25 mouse cellular contexts compared by ENCODE assay signal in the genomic region with DNA sequence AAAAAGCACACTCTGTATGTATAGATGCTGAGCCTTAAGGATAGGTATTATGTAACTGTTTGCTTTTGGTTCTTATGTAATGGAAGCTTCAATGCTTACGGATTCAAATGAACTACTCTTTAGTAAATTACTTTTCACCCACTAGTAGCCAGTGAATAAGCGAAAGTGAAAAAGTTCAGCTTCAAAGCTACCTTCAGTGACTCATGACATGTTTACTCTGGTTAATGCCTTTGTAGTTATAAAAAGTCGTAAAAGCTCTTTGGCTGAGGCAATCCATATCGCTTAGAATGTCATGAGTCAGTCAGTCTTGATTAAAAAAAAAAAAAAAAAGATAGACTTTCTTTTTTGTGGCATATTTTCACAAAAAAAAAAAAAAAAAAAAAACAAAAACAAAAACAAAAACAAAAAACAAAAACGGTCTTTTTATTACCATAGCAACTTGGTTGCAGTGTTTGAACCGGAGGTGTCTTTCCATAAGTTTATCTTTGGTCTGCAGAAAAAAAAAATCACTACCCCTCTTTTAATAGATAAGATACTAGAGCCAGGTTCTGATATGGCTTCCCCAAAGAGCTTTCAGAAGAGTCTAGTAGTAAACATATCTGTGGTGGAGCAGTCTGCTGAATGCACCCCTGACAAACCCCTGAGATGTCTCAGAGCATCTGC. TPM values are rescaled to one million over a fixed set of nuclear protein-coding genes. Genes with fewer than 3 reads are reported as not detected.
A peak's percentile ranks its signal among the peaks of the same experiment; 100 is the strongest.
DNase-seq lines count a peak whose midpoint lies in the region; ATAC-seq and TF ChIP-seq lines count a peak whose summit lies in the region.
"Had no signal": no experiment of that assay in that cellular context is flagged by ENCODE, and none has a peak within 500 bp of the region (broad histone marks: within the 10 kb centered on the region; RNA-seq: fewer than 3 reads in every experiment).

No protein-coding gene starts in this region.

- TF ChIP-seq CTCF in layer of hippocampus, adult 2 months (conservative IDR thresholded peaks at IDR 0.05) = no peak
- no peak for TF ChIP-seq CTCF in small intestine, adult 2 months (IDR thresholded peaks at IDR 0.05; ENCODE audit: extremely low read depth, insufficient read length, insufficient replicate concordance, low read depth, low read length)

- H3K9ac ChIP-seq in intestine, embryonic 15.5 days = no peak overlapping the region
- H3K9ac ChIP-seq: embryonic facial prominence, embryonic 12.5 days; heart, embryonic 15.5 days; hindbrain, embryonic 13.5 days; liver, embryonic 13.5 days; lung, embryonic 14.5 days; midbrain, embryonic 15.5 days had no signal

- H3K9me3 ChIP-seq in intestine, embryonic 15.5 days = no peaks in the 10 kb centered on the region
- H3K9me3 ChIP-seq: embryonic facial prominence, embryonic 12.5 days; heart, embryonic 10.5 days; heart, embryonic 15.5 days; hindbrain, embryonic 13.5 days; liver, embryonic 13.5 days; midbrain, embryonic 10.5 days; midbrain, embryonic 15.5 days had no signal

- peak; percentile 65 for ATAC-seq in intestine, embryonic 15.5 days
- ATAC-seq: activated CD4-positive, CD25-positive, alpha-beta regulatory T cell, adult 4 months; forebrain, embryonic 14.5 days; midbrain, embryonic 15.5 days had no signal

- H3K4me3 ChIP-seq in layer of hippocampus, adult 2 months = no peak overlapping the region
- no peak overlapping the region for H3K4me3 ChIP-seq in intestine, embryonic 15.5 days (replicated peaks)
- H3K4me3 ChIP-seq in small intestine, adult 2 months (ENCODE audit: low read depth, low read length) = no peak overlapping the region
- H3K4me3 ChIP-seq: embryonic facial prominence, embryonic 12.5 days; heart, embryonic 10.5 days; heart, embryonic 15.5 days; hindbrain, embryonic 13.5 days; liver, embryonic 13.5 days; midbrain, embryonic 10.5 days; midbrain, embryonic 15.5 days had no signal

- peaks cover 5% of the 10 kb centered on the region; the same call in 1 of the 2 replicates for H3K36me3 ChIP-seq in intestine, embryonic 15.5 days
- peaks cover 24% of the 10 kb centered on the region for H3K36me3 ChIP-seq in small intestine, adult 2 months (ENCODE audit: control insufficient read depth, insufficient read depth, low read length)

- no peak for DNase-seq in layer of hippocampus, adult 2 months (ENCODE audit: low spot score in 2 of 2)
- no peak for DNase-seq in layer of hippocampus, adult 9-11 months
- DNase-seq in lung, postnatal 25 days (ENCODE audit: low spot score) = peak; percentile 8
- DNase-seq in lung, postnatal 4 days = no peak
- DNase-seq in thymus, postnatal 25 days = no peak
- DNase-seq in left cerebral cortex, postnatal 14 days (ENCODE audit: low spot score in 2 of 2) = no peak
- DNase-seq: adrenal gland, adult 8-10 months; cerebellum, adult 9-10 months; cerebellum, postnatal 36 days; gastrocnemius, postnatal 25 days; heart, adult 11 months; liver, embryonic 13.5 days; lung, embryonic 14.5 days; thymus, postnatal 14 days had no signal

- no peaks in the 10 kb centered on the region for H3K27me3 ChIP-seq in intestine, embryonic 15.5 days (replicated peaks)
- no peaks in the 10 kb centered on the region for H3K27me3 ChIP-seq in small intestine, adult 2 months (ENCODE audit: control insufficient read depth, insufficient read depth, low read length)
- H3K27me3 ChIP-seq: embryonic facial prominence, embryonic 12.5 days; heart, embryonic 15.5 days; hindbrain, embryonic 13.5 days; liver, embryonic 13.5 days; midbrain, embryonic 15.5 days had no signal

- H3K4me2 ChIP-seq in intestine, embryonic 15.5 days (replicated peaks) = no peak overlapping the region
- H3K4me2 ChIP-seq: embryonic facial prominence, embryonic 12.5 days; heart, embryonic 15.5 days; hindbrain, embryonic 13.5 days; liver, embryonic 13.5 days; lung, embryonic 14.5 days; midbrain, embryonic 15.5 days had no signal

- no peaks in the 10 kb centered on the region for H3K4me1 ChIP-seq in intestine, embryonic 15.5 days (replicated peaks)
- peaks cover 10% of the 10 kb centered on the region for H3K4me1 ChIP-seq in small intestine, adult 2 months (ENCODE audit: control insufficient read depth, insufficient read depth, insufficient read length, low read length)
- H3K4me1 ChIP-seq: heart, embryonic 15.5 days had no signal

- H3K27ac ChIP-seq in layer of hippocampus, adult 2 months = 0 out of 2 replicates have a peak overlapping the region, but pooled peaks have one; percentile 19
- no peak overlapping the region for H3K27ac ChIP-seq in intestine, embryonic 15.5 days
- H3K27ac ChIP-seq in small intestine, adult 2 months (ENCODE audit: insufficient read depth, low read depth, low read length) = peak overlapping the region; percentile 49; the same call in 1 of the 2 replicates
- H3K27ac ChIP-seq: embryonic facial prominence, embryonic 12.5 days; heart, embryonic 10.5 days; heart, embryonic 15.5 days; hindbrain, embryonic 13.5 days; liver, embryonic 13.5 days; midbrain, embryonic 15.5 days had no signal

- TF ChIP-seq POLR2A in small intestine, adult 2 months (IDR thresholded peaks at IDR 0.05; ENCODE audit: low read depth, low read length) = no peak

- intact Hi-C loops in left cerebral cortex, postnatal 14 days (cut with DNase I) = no loop called here

- 45% methylated on average over 6 of the region's 6 CpGs for WGBS in intestine, embryonic 15.5 days
- WGBS in small intestine, adult 2 months = 27% methylated on average over 6 of the region's 6 CpGs

RNA-seq across cellular contexts. Expression of a gene that starts 52.0 kb away (rescaled TPM):
- 10 to 100 TPM; 68.2 to 72.1 TPM for total RNA-seq in layer of hippocampus, adult 2 months (2021)
- 9.8 and 10.8 TPM in 2 replicates for polyA plus RNA-seq in intestine, embryonic 15.5 days (2015; fragmentation: Nextera tagmentation; extraction: Ambion mirVana)
- polyA plus RNA-seq in small intestine, adult 2 months (2012; rRNA removed) = 6.7 and 10.3 TPM in 2 replicates
- total RNA-seq in left cerebral cortex, postnatal 14 days (2021) = 10 to 100 TPM; 44.3 to 47.7 TPM

RNA-seq across cellular contexts. Expression of a gene that starts 52.8 kb away (rescaled TPM):
- 10 to 100 TPM; 30.9 to 36.3 TPM for total RNA-seq in layer of hippocampus, adult 2 months (2021)
- polyA plus RNA-seq in intestine, embryonic 15.5 days (2015; fragmentation: Nextera tagmentation; extraction: Ambion mirVana) = 15.7 and 16.9 TPM in 2 replicates
- polyA plus RNA-seq in small intestine, adult 2 months (2012; rRNA removed) = 3.3 and 10.3 TPM in 2 replicates
- 10 to 100 TPM; 62.4 to 63.7 TPM for total RNA-seq in left cerebral cortex, postnatal 14 days (2021)
- total RNA-seq: megakaryocyte progenitor cell, adult 5-6 weeks had no signal
